Mouse (Mus musculus) A20 (cell line): ENCODE results near the gene Trip10.

ENCODE experiments used
- DNase-seq: peaks from one replicate; pipeline ENCODE4 v3.0.0-alpha.2; 2011; ENCODE audit warnings: low read depth, low spot score

The Trip10 gene

GRCm38 (mm10) chr17:57234254-57234928 lies 14.9 kb upstream of the Trip10 start:
- DNase-seq: no peak

GRCm38 (mm10) chr17:57235803-57236202 lies 13.5 kb upstream of the Trip10 start:
- no peak for DNase-seq

GRCm38 (mm10) chr17:57237181-57237580 lies 12.1 kb upstream of the Trip10 start:
- peak; percentile 74 for DNase-seq

DNA sequence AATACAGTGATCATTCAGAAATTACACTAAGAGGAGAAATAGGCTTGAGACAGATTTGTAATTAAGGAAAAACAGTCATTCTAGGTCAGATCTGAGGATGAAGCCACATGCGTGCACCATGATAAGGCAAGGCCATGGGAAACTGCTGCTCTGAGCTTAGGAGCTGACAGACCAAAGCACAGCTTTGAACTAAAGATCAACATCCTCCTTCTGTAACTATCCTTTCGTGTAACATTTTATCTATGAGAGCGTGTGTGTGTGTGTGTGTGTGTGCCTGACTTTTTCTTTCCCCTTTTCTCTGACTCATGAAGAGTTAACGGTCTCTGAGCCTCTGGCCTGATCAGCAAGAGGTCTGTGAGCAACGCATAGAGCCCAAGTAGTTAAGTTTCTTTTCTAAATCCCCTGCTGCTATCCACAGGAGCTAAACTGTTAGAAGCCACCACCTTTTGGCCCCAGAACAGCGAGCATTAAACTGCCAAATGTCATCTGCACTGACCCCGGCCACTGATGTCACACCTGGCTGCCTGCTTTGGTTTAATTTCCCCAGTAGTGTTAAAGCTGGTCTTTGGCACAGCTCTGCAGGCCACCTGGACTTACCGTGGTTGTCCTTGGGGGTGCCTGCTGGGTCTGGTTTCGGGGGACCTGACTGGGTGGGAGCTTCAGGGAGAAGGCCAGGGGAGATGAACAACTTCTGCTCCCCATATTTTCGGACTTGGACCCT lies 5.4 kb upstream of the Trip10 start:
- DNase-seq: no peak

- no peak for DNase-seq
Measured at GRCm38 (mm10) chr17:57245311-57245929, 3.8 kb upstream of the Trip10 start.

- no peak for DNase-seq
Measured at GRCm38 (mm10) chr17:57246663-57247392, 2.4 kb upstream of the Trip10 start.

- peak; percentile 99 for DNase-seq
Measured at GRCm38 (mm10) chr17:57247393-57248200, 1.7 kb upstream of the Trip10 start.

GRCm38 (mm10) chr17:57248201-57248699 lies 1.0 kb upstream of the Trip10 start, which contains the start of gene Gpr108:
TSS of gene Gpr108 (minus strand) at chr17:57248446.
- peak; percentile 95 for DNase-seq

- DNase-seq: no peak
Measured at GRCm38 (mm10) chr17:57248771-57249170, 484 bp upstream of the Trip10 start.

GRCm38 (mm10) chr17:57250461-57251160 lies 1.4 kb downstream of the Trip10 start:
- DNase-seq: no peak

DNA sequence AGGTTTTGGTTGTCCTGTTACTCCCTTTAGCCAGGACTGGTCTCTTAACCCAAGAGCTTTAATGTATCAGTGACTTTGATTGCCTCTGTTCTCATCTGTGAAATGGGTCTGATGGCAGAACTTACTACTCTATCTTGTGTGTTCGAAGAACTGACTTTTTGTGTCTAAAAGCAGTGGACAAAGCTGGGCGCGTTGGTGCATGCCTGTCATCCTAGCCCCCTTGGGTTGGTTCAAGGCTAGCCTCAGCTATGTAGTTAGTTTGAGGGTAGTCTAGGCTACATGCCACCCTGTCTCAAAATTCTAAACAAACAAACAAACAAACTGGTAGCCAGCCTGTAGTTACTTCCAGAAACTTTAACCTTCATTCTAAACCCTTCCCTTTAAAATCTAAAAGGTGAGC lies 2.2 kb downstream of the Trip10 start:
- no peak for DNase-seq

DNA sequence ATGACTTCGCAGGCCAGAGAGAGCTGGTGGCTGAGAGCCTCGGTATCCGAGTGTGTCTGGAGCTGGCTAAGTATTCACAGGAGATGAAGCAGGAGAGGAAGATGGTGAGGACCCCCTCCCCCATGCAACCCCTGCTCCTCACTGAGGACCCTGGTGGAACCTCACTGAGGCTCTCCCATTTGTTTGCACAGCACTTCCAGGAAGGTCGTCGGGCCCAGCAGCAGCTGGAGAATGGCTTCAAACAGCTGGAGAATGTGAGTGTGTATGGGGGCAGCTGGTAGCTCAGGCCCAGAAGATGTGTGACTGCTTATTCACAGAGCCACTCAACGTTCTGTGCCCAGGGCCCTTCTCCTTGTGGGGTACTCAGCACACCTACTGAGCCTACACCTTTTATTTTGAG lies 4.1 kb downstream of the Trip10 start:
- DNase-seq: no peak

- no peak for DNase-seq
Measured at GRCm38 (mm10) chr17:57255354-57255753, 6.1 kb downstream of the Trip10 start.

DNA sequence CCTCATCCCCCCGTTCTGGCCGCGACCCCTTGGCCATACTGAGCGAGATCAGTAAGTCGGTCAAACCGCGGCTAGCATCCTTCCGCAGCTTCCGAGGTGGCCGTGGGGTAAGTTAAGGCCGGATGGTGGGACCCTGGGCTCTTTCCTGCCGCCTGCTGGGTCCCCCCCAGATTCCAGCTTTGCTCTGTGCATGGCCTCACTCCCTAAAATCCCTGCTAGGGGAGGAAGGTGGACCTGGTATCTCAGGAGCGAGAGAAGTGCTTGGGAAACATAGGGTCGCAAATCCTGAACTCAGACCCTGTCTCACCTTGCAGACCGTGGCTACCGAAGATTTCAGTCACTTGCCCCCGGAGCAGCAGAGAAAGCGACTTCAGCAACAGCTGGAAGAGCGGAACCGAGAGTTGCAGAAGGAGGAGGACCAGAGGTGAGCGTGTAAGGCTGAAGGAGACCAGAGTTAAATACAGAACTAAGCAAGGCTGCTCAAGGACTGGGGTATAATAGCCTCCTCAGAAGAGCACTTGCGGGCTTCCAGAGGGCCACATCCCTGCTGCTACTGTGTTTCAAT lies 7.7 kb downstream of the Trip10 start:
- no peak for DNase-seq

GRCm38 (mm10) chr17:57258191-57258590 lies 8.9 kb downstream of the Trip10 start:
- no peak for DNase-seq

DNA sequence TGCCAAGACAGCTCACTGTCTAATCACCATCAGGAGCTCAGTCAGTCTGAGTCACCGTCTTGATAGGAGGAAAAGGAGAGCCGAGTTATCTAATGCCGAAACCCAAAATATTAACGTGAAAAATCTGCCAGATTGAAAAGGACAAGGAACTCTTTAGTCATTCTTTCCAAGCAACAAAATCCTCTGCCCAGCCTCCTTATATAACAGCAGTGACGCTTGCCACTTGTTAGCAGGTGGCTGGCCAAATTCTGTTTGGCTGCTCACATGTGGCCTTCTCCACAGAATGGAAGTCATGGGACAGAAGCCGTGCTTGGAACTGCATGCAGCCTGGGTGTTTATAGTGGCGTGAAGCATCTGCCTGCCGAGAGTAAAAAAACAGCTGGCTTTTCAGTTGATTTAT lies 10.5 kb downstream of the Trip10 start:
- no peak for DNase-seq

- DNase-seq: no peak
Measured at GRCm38 (mm10) chr17:57260351-57260750, 11.1 kb downstream of the Trip10 start.

DNA sequence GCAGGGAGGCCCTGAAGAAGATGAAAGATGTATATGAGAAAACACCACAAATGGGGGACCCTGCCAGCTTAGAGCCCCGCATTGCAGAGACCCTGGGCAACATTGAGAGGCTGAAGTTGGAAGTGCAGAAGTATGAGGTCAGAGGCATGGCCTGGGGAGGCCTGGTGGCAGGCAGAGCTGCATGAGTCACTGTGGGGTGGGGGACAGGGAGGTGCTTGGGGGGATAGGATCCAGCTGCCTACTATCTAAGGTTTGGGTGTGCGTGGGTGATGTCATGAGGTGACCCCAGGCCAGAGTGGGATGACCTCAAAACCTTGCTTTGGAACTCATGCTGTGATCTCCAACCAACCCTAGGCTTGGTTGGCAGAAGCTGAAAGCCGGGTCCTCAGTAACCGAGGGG lies 12.0 kb downstream of the Trip10 start:
- DNase-seq: no peak

DNA sequence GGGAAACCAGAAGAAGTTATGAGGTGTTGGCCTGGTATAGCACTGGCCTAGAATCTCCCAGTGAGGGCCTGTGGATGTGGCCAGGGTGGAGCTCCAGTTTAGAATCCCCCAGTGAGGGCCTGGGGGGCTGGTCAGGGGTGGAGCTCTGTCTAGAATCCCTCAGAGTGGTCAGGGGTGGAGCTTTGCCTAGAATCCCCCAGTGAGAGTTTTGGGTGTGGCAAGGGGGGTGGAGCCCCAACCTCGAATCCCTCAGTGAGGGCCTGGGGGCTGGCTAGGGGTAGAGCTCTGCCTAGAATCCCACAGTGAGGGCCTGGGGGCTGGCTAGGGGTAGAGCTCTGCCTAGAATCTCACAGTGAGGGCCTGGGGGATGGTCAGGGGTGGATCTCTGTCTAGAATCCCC lies 12.5 kb downstream of the Trip10 start:
- DNase-seq: no peak

DNA sequence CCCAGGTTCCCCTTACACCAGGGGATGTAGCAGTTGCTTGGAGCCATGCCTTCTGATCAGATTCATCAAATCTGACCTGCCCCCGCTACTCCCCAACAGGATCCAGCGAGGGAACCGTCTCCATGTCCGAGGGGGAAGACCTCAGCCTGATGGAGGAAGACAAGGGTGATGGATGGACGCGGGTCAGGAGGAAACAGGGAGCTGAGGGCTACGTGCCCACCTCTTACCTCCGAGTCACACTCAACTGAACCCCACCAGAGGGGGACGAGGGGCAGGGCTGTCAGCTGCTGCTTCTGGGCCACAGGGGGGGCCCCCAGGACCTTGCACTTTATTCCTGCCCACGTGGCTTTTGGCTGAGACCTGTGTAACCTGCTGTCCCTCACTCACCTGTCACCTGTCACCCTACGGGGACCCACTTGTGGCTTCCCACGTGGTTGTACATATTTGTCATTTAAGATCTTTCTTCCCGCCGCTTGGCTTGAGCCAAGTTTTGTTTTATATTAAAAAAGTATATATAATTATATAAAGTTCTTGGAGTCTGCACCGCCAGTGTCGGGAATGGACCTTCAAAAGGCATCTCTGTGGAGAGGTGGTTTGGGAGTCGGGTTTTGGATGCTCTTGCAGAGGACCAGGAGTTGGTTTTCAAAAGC lies 13.8 kb downstream of the Trip10 start:
- DNase-seq: no peak
